Mouse (Mus musculus): ENCODE data around the gene Slc39a3.

Gene Slc39a3

DNA sequence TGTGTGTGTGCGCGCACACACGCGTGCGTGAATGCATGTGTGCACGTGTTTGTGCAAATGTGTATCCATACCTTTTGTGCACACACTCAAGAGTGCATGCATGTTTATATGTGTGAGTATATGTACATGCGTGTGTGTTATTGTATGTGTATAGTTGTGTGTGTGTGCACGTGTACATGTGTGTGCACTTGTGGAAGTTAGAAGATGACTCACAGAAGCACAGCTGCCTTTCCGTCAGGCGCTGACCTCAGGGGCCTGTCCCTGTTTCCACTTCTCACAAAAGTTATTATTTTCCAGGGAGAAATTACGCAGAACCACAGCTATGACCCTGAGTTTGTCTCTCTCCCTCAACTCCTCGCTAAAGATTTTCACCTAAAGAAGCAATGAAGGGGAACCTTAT, 53.0 kb downstream of the Slc39a3 start:
- DNase-seq (ENCODE audit: low read depth) = no peak

DNA sequence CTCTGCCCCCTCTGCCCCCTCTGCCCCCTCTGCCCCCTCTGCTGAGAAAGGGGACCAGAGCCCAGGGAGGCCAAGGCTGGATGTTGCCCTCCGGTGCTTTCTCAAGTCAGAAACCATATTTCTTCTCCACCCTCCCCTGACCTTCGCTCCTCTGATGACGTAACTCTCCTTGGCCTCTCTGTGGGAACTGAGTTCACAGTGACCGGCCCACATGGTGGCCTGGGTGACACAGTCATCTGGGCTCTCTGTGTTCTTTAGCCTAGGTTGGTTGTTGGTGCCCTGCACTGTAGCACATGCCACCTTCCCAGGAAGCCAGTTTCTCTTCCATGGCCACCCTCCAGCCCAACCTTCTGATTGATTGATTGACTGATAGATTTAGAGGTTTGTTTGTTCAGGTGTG, 54.8 kb downstream of the Slc39a3 start:
- DNase-seq (ENCODE audit: low read depth) = no peak

DNA sequence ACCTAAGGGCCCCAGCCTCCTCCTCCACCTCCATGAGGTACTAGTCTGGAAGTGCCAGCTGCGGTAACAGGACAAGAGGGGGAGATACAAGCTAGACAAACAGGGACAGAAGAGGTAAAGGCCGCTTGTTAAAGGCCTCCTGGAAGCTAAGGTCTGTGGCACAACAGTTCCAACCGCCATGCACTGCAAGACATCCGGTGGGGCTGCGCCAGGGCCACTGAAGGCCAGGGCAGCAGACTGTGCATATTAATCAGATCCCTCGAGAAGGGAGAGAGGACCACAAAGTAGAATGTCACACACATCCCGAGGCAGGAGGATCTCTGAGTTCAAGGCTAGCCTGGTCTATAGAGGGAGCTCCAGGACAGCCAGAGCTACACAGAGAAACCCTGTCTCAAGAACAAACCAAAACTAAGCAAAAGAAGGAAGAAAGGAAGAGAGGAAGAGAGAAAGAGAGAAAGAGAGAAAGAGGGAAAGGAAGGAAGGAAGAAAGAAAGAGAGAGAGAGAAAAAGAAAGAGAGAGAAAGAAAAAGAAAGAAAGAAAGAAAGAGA, 55.6 kb downstream of the Slc39a3 start:
- no peak for DNase-seq (ENCODE audit: low read depth)

Measured in c-Kit-positive CD71-negative TER-119-negative erythroid progenitor cells, embryonic 14.5 days (primary cell).